Mouse (Mus musculus) cerebellum, adult 2 months (tissue): Measurements from ENCODE around the gene Pskh1. TPM values are rescaled to one million over a fixed set of nuclear protein-coding genes. Genes with fewer than 3 reads are reported as not detected.

Source experiments
- DNase-seq, 2 experiments: peaks; one replicate each; pipeline ENCODE4 v3.0.0; 2021
- H3K27ac ChIP-seq: fragments of 200-500 bp; 2 replicates; pipeline ENCODE4 v1.5.1; 2012; ENCODE audit warnings: low read length, control low read depth, inconsistent platforms; ENCODE audit not compliant: insufficient read depth
- H3K27me3 ChIP-seq: fragments of 200-500 bp; 2 replicates; pipeline ENCODE4 v1.6.1; 2012; ENCODE audit warnings: inconsistent platforms, mild to moderate bottlenecking, low read length, moderate library complexity; ENCODE audit not compliant: control insufficient read depth, insufficient read depth
- H3K4me1 ChIP-seq: fragments of 200-500 bp; 2 replicates; pipeline ENCODE4 v1.6.1; 2011; ENCODE audit warnings: low read length; ENCODE audit not compliant: control insufficient read depth, insufficient read depth
- H3K4me3 ChIP-seq: fragments of 200-500 bp; replicated peaks from 2 replicates; pipeline ENCODE3; 2011; ENCODE audit warnings: mild to moderate bottlenecking, low read depth, low read length, control low read depth; ENCODE audit not compliant: insufficient read depth
- CTCF ChIP-seq: fragments of 200-500 bp; IDR thresholded peaks from 2 replicates; pipeline ENCODE4 v1.5.1; 2011; ENCODE audit warnings: low read depth, mild to moderate bottlenecking, control low read depth, low read length, moderate library complexity, borderline replicate concordance; ENCODE audit not compliant: insufficient read depth
- POLR2A ChIP-seq: fragments of 200-500 bp; IDR thresholded peaks from 2 replicates; pipeline ENCODE4 v1.6.1; 2011; ENCODE audit warnings: low read length, control low read depth, borderline replicate concordance; ENCODE audit not compliant: insufficient read depth
- WGBS: fragments of 180-500 bp; shearing (Covaris S2); methylation state at CpG from one replicate; pipeline ENCODE4 v1.1.7; 2018; 5-methylcytosine and 5-hydroxymethylcytosine counted together
- polyA plus RNA-seq: library from polyadenylated mRNA; depleted of rRNA; stranded (reverse); fragments of >200 nt; gene quantifications from 2 replicates; pipeline ENCODE4 v1.2.3, GENCODE M21; 2012

Pskh1 gene
- polyA plus RNA-seq, 1 experiment = 13.6 TPM

GRCm38 (mm10) chr8:105866364-105867029, 33.7 kb upstream of the Pskh1 start:
- Histone ChIP-seq H3K27me3 (no peaks in the 10 kb centered on the region), H3K4me3 (no peak overlapping the region), H3K27ac (no peak overlapping the region), H3K4me1 (peaks cover 9% of the 10 kb centered on the region)
- no peak for TF ChIP-seq POLR2A
- peak; percentile 18; the same call in 1 of the 2 replicates for TF ChIP-seq CTCF
- 82% methylated on average over 6 of the region's 6 CpGs for WGBS
- no peak for DNase-seq

DNA sequence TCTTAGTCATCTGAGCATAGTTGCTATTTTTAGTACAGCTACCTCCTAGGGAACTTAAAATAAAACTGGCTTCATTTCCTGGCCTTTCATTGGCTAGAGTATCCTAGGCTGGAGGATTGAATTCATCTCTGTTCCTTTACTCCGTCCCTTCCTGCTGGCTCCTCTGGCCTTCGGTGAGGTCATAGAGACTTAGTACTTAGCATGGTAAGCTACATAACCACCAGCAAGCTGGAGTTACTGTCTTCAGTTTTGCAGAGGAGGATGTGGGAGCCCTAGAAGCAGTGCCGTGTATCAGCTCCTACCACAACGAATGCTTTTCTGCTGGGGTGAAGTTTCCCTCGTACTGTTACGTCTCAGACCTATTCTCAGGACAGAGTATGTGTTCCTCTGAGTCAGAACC, 25.9 kb upstream of the Pskh1 start:
- 6% methylated on average over 6 of the region's 6 CpGs for WGBS
- peak overlapping the region; percentile 89 for H3K27ac ChIP-seq
- no peak for TF ChIP-seq POLR2A
- no peak for TF ChIP-seq CTCF

GRCm38 (mm10) chr8:105880754-105881520, 19.3 kb upstream of the Pskh1 start, which contains the start of gene Edc4:
Gene Edc4, plus strand, starts transcription at chr8:105880881.
- no peaks in the 10 kb centered on the region for H3K27me3 ChIP-seq
- peak within 1 kb of the TSS; percentile 81 for H3K4me3 ChIP-seq
- DNase-seq = peak; percentile 84 to 93
- peak within 1 kb of the TSS; percentile 22; the same call in 1 of the 2 replicates for H3K27ac ChIP-seq
- H3K4me1 ChIP-seq = peaks cover 3% of the 10 kb centered on the region; the same call in 1 of the 2 replicates
- TF ChIP-seq CTCF (no peak), POLR2A (peak; percentile 95)
- under 1% methylated on average over 45 of the region's 45 CpGs for WGBS

More for the DNA sequence above, 25.9 kb upstream of the Pskh1 start:
- no peaks in the 10 kb centered on the region for H3K27me3 ChIP-seq
- peak; percentile 68 to 86 for DNase-seq
- H3K4me1 ChIP-seq = peaks cover 26% of the 10 kb centered on the region
- peak overlapping the region; percentile 28 for H3K4me3 ChIP-seq

GRCm38 (mm10) chr8:105889756-105890465, 10.3 kb upstream of the Pskh1 start:
- WGBS = 23% methylated on average over 12 of the region's 12 CpGs
- H3K27ac ChIP-seq = no peak overlapping the region

DNA sequence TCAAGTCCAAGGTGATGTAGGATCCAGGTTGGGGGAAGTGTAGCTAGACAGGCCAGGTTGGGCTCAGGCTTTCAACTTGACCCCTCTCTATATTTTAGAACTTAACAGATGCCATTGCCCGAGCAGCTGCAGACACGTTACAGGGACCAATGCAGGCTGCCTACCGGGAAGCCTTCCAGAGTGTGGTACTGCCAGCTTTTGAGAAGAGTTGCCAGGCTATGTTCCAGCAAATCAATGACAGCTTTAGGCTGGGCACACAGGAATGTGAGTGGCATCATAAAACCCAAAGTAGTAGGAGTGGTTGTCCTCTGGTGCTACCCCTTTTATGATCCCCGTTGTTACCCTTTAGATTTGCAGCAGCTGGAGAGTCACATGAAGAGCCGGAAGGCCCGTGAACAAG, 9.4 kb upstream of the Pskh1 start:
- H3K27me3 ChIP-seq = no peaks in the 10 kb centered on the region
- no peak overlapping the region for H3K4me3 ChIP-seq
- no peak for DNase-seq
- TF ChIP-seq CTCF (no peak), POLR2A (no peak)
- H3K4me1 ChIP-seq = peaks cover 6% of the 10 kb centered on the region; the same call in 1 of the 2 replicates
- 26% methylated on average over 6 of the region's 6 CpGs for WGBS
- H3K27ac ChIP-seq = no peak overlapping the region

More at GRCm38 (mm10) chr8:105889756-105890465, 10.3 kb upstream of the Pskh1 start:
- Histone ChIP-seq H3K4me3 (no peak overlapping the region), H3K27me3 (no peaks in the 10 kb centered on the region), H3K4me1 (peaks cover 6% of the 10 kb centered on the region; the same call in 1 of the 2 replicates)
- no peak for TF ChIP-seq POLR2A
- no peak for TF ChIP-seq CTCF
- peak in 1 of 2 experiments; percentile 43 for DNase-seq

DNA sequence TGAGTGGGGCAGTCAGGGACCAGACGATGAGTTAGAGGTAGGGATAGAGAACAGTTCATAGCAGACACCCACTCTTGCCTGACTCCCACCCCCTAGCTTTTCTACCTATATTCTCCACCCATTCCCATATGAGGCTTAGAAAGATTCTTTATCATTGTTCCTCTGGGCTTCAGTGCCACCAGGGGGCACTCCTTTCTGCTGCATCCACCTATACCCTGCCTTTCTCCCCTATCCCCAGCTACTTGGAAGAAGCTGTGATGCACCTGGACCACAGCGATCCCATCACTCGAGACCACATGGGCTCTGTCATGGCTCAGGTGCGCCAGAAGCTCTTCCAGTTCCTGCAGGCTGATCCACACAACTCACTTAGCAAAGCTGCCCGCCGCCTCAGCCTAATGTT, 7.8 kb upstream of the Pskh1 start:
- TF ChIP-seq CTCF = peak; percentile 45; the same call in 1 of the 2 replicates
- TF ChIP-seq POLR2A = no peak
- WGBS = 68% methylated on average over 6 of the region's 6 CpGs
- no peaks in the 10 kb centered on the region for H3K27me3 ChIP-seq
- no peak overlapping the region for H3K4me3 ChIP-seq
- no peak for DNase-seq
- H3K4me1 ChIP-seq = peaks cover 6% of the 10 kb centered on the region; the same call in 1 of the 2 replicates
- H3K27ac ChIP-seq = no peak overlapping the region

DNA sequence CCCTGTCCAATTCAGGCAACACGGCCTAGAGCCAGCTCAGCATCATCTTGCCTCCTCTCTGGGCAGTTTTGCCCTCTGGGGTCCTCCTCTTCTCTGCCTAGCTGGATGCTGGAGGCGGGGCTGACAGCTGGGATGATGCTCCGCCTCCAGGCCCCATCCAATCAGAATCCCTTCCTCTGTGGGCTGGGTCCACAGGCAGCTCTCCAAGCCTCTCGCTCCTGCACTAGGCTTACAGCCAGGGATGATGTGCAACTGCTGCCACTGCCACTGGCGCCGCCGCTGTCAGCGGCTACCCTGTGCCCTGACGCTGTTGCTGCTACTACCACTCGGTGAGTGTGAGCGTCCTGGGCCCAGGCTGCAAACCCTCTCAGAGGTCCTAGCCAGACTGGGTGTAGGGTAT, 6.9 kb upstream of the Pskh1 start, which contains the start of gene Nrn1l:
Nrn1l (plus strand) TSS at position 229 of the 400 bp plus-strand sequence.
- peak; percentile 43 to 59 for DNase-seq
- peaks cover 6% of the 10 kb centered on the region; the same call in 1 of the 2 replicates for H3K4me1 ChIP-seq
- 19% methylated on average over 11 of the region's 11 CpGs for WGBS
- H3K27me3 ChIP-seq = no peaks in the 10 kb centered on the region
- no peak within 1 kb of the TSS for H3K27ac ChIP-seq
- TF ChIP-seq POLR2A (no peak), CTCF (no peak)
- H3K4me3 ChIP-seq = no peak within 1 kb of the TSS
